Mouse (Mus musculus) hindbrain, embryonic 13.5 days (tissue): ENCODE data around the gene Cldn11. TPM values are rescaled to one million over a fixed set of nuclear protein-coding genes. Genes with fewer than 3 reads are reported as not detected.

ENCODE experiments used
- ATAC-seq: fragments of 200-750 bp; cut with Nextera tagmentation; 2 replicates; pipeline ENCODE4 v1.8.0; 2017; ENCODE audit warnings: moderate TSS enrichment; ENCODE audit not compliant: low FRiP score
- H3K27ac ChIP-seq: fragments of 300-500 bp; sonication (generic); 2 replicates; pipeline ENCODE4 v1.5.1; 2015; ENCODE audit warnings: inconsistent platforms, mild to moderate bottlenecking, moderate library complexity
- H3K27me3 ChIP-seq: fragments of 300-500 bp; sonication (generic); 2 replicates; pipeline ENCODE4 v1.6.1; 2015; ENCODE audit warnings: mild to moderate bottlenecking, inconsistent platforms
- H3K36me3 ChIP-seq: fragments of 300-500 bp; sonication (generic); 2 replicates; pipeline ENCODE4 v1.6.1; 2015; ENCODE audit warnings: mild to moderate bottlenecking, inconsistent platforms
- H3K4me1 ChIP-seq: fragments of 300-500 bp; sonication (generic); replicated peaks from 2 replicates; pipeline ENCODE4 v1.6.1; 2015; ENCODE audit warnings: inconsistent platforms
- H3K4me2 ChIP-seq: fragments of 300-500 bp; sonication (generic); 2 replicates; pipeline ENCODE4 v1.6.1; 2015; ENCODE audit warnings: inconsistent platforms, mild to moderate bottlenecking, moderate library complexity
- H3K4me3 ChIP-seq: fragments of 300-500 bp; sonication (generic); 2 replicates; pipeline ENCODE4 v1.5.1; 2015; ENCODE audit warnings: mild to moderate bottlenecking, inconsistent platforms
- H3K9ac ChIP-seq: fragments of 300-500 bp; sonication (generic); 2 replicates; pipeline ENCODE4 v1.6.1; 2015; ENCODE audit warnings: mild to moderate bottlenecking, inconsistent platforms
- H3K9me3 ChIP-seq: fragments of 300-500 bp; sonication (generic); 2 replicates; pipeline ENCODE4 v1.6.1; 2016; ENCODE audit warnings: inconsistent platforms
- WGBS: fragments of 180-500 bp; shearing (Covaris S2); methylation state at CpG from one replicate; pipeline ENCODE4 v1.1.7; 2015; 5-methylcytosine and 5-hydroxymethylcytosine counted together
- polyA plus RNA-seq: library from polyadenylated mRNA; unstranded; fragments of >200 nt; fragmentation: Nextera tagmentation; extraction: Ambion mirVana; gene quantifications from 2 replicates; pipeline ENCODE4 v1.2.1, GENCODE M21; 2015

Gene Cldn11
- polyA plus RNA-seq, 1 experiment from 2014 or later: 53.9 TPM

GRCm38 (mm10) chr3:31213802-31214201 is 64.1 kb downstream of the Cldn11 start:
- Histone ChIP-seq H3K9me3 (no peaks in the 10 kb centered on the region), H3K27me3 (peaks cover 5% of the 10 kb centered on the region; the same call in 1 of the 2 replicates), H3K27ac (peak overlapping the region; percentile 55), H3K4me2 (no peak overlapping the region), H3K36me3 (no peaks in the 10 kb centered on the region; the same call in 1 of the 2 replicates), H3K9ac (no peak overlapping the region), H3K4me3 (no peak overlapping the region), H3K4me1 (peaks cover 26% of the 10 kb centered on the region)
- 10% methylated on average over 3 of the region's 3 CpGs for WGBS
- peak; percentile 38; the same call in 1 of the 2 replicates for ATAC-seq

Other genes starting within 250 kb of the Cldn11 start
- 7.5 and 8.1 TPM in 2 replicates for gene Phc3, start 180.5 kb upstream of the Cldn11 start, polyA plus RNA-seq
- 23.9 and 24.7 TPM in 2 replicates for gene Prkci, start 154.2 kb upstream of the Cldn11 start, polyA plus RNA-seq
- gene Skil, start 54.9 kb upstream of the Cldn11 start, polyA plus RNA-seq: 33.5 and 34.4 TPM in 2 replicates
- gene Slc7a14, start 160.5 kb downstream of the Cldn11 start, polyA plus RNA-seq: 3.8 and 4.8 TPM in 2 replicates